Mouse (Mus musculus): ENCODE data around the gene Znhit1.
A peak's percentile ranks its signal among the peaks of the same experiment; 100 is the strongest.
"Not testable (repeated sequence)": the region's sequence is repeated elsewhere in the genome, so short reads cannot be mapped to it uniquely, and the experiment has no call there.

The Znhit1 gene

DNA sequence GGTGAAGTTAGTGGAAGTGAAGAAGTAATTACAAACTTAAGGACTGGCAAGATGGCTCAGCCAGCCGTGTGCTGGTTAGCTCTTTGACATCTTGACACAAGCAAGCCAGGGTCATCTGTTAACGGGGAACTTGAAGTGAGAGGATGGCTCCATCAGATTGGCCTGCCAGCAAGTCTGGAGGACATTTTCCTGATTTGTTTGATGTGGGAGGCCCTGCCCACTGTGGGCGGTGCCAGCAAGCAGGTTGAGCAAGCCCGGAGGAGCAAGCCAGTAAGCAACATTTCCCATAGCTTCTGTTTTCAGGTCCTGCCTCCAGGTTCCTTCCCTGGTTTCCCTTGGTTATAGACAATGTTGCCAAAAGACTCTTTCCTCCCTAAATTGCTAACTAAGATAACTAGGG, 32.2 kb downstream of the Znhit1 start:
- DNase-seq (ENCODE audit: extremely low spot score, low spot score) = no peak

GRCm38 (mm10) chr5:136953440-136953951, 34.3 kb downstream of the Znhit1 start:
- DNase-seq (ENCODE audit: extremely low spot score, low spot score) = no peak

DNA sequence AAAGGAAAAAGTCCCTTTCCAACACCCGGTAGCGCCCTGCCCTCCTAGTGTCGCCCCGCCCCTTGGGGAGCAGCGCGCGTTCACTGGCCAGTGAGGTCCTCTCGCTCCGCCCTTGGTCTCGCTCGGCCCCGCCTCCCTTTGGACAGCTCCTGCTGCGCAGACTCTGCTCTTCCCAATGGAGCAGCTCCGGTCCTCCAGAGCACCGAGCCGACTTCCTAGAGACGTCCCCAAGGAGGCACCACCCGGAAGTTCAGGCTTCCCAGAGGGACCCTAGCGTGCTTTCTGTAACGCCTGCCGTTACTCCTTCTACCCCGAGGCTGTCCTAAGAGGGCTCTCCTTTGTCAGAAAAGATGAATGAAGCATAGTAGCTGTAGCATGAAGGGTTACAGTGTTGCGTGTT, 34.8 kb downstream of the Znhit1 start, which contains the start of gene Fis1:
Gene Fis1, plus strand, starts transcription at position 261 of the 400 bp plus-strand sequence.
- DNase-seq (ENCODE audit: extremely low spot score, low spot score) = peak; percentile 96

GRCm38 (mm10) chr5:136952153-136952552, 35.7 kb downstream of the Znhit1 start:
- no peak for DNase-seq (ENCODE audit: extremely low spot score, low spot score)

DNA sequence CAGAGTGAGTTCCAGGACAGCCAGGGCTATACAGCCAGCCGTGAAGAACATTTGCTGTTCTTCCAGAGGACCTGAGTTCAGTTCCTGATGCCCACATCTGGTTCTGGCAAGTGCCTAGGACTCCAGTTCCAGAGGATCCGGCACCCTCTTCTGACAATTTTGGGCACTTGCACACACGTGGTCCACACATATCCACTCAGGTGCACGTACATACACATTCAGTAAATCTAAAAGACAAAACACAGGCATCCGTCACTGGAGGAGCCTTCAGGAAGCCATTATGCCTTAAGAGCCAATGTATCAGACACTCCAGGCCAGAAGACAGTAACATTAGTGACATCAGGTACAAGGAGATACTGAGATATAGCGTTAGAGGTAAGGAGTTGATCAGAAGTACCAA, 37.3 kb downstream of the Znhit1 start:
- no peak for DNase-seq (ENCODE audit: extremely low spot score, low spot score)

DNA sequence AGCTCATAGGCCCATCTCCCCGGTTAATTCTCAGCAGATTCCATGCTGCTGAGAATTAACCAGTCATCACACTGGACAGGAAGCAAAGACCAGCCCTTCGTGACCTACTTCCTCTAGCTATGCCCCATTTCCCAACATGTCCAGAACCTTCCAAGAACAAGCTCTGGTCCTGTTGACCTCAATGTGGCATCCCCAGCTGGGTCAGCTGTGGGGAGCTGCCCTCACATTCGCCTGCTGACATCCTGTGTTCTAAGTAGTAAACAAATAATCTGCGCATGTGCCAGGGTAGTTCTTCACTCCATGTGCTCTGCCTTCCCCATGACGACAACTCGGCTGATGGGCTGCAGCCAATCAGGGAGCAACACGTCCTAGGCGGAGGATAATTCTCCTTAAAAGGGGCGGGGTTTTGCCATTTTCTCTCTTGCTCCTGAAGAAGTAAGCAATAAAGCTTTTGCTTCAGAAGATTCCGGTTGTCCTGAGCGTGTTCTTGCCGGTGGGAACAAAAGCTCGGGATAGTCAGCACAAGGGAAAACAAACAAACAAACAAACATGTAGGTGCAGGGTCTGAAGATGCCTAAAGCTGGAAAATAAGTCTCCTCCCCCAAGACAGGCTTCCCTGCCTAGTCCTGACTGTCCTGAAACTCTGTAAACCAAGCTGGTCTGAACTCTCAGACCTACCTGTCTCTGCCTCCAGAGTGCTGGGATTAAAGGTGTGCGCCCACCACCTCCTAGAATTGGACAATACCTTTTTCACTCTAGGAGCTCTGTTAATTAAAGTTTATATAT, 38.1 kb downstream of the Znhit1 start:
- DNase-seq (ENCODE audit: extremely low spot score, low spot score) = not testable (repeated sequence)

DNA sequence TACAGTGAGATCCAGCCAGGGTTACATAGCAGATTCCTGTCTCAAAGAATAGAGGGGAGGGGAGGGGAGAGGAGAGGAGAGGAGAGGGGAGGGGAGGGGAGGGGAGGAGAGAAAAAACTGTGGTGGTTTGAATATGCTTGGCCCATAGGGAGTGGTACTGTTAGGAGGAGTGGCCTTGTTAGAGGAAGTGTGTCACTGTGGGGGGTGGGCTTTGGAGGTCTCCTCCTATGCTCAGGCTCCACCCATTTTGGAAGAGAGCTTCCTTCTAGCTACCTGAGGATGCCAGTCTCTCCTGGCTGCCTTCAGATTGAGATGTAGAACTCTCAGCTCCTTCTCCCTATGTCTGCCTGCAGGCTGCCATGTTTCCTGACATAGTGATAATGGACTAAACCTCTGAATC, 39.9 kb downstream of the Znhit1 start:
- DNase-seq (ENCODE audit: extremely low spot score, low spot score) = no peak

GRCm38 (mm10) chr5:136945084-136945483, 42.7 kb downstream of the Znhit1 start:
- DNase-seq (ENCODE audit: extremely low spot score, low spot score) = no peak

- DNase-seq (ENCODE audit: extremely low spot score, low spot score) = no peak
These were observed 44.4 kb downstream of the Znhit1 start for GRCm38 (mm10) chr5:136943382-136943781.

DNA sequence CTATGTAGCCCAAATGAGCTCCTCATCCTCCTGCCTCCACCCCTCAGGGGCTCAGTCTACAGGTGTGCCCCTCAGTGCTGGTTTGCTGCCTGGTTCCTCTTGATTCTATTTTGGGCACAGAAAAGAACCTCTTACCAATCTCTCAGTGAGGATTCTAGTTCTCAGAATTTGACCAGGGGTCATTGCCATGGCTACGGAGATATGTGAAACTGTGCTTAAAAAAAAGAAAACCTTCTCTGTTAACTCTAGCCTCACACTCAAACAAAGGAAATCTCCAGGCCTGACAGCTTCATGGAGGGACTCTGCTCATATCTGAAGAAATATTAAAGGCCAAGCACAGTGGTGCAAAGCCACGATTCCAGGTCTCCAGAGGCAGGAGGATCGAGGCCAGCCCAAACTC, 45.0 kb downstream of the Znhit1 start:
- no peak for DNase-seq (ENCODE audit: extremely low spot score, low spot score)

DNA sequence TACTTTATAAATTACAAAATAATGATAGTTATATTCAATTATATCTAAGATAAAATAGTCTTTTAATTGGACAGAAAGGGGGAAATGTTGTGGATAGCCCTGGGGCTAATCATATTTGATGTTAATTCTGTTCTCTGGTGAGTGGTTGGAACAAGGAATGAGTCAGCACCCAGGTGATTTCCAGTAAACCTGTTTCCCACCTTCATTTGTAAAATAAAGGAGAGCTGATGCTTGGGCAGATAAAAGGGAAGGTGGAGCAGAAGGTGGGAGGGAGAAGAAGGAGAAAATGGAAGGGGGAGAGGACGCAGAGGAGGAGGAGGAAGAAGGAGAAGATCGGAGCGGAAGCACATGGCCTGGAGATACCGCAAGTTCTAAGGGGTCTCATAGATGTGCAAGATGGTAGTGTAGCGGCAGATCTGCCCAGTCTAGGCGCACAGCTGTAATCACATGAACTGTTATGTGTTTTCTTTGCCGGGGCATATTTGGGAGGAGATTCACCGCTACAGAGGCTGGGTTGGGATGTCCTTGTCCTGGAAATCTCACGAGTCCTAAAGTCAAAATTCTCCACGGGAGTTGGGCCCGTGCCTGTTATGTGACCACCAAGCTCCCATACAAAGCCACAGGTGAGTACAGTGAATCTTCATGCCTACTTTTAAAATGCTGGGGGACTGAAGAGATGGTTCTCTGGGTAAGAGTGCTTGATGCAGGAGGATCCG, 46.8 kb downstream of the Znhit1 start:
- DNase-seq (ENCODE audit: extremely low spot score, low spot score) = no peak

GRCm38 (mm10) chr5:136940029-136940428, 47.8 kb downstream of the Znhit1 start:
- not testable (repeated sequence) for DNase-seq (ENCODE audit: extremely low spot score, low spot score)

DNA sequence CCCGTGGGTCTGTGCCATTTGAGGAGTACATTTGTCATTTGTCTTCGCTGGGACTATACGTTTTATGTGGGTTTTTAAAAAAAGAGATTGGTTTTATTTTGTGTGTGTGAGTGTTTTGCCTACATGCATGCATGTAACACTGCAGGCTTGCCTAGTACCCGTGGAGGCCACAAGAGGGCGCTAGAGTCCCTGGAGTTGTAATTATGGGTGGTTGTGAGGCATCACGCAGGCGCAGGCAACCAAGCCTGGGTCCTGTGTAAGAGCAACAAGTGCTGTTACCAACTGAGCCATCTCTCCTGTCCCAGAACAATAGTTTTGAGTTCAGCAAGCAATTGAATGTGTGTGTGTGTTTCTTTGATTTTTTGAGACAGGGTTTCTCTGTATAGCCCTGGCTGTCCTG, 48.5 kb downstream of the Znhit1 start:
- no peak for DNase-seq (ENCODE audit: extremely low spot score, low spot score)

DNA sequence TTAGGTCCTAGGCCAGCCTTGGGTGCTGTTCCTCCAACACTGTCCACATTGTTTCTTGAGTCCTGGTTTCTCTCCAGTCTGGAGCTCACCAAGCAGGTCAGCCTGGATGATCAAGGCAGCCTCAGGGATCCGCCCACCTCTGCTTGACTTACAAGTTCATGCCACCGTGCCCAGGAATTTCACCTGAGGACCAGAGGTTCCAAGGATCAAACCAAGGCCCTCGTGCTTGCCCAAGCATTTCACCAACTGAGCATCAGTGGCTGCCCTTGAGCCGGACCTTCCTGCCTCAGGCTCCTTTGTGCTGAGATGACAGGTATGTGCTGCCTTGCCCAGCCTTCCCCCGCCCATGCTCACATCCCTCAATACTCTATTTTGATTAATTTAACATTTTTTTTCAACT, 50.2 kb downstream of the Znhit1 start:
- no peak for DNase-seq (ENCODE audit: extremely low spot score, low spot score)

DNA sequence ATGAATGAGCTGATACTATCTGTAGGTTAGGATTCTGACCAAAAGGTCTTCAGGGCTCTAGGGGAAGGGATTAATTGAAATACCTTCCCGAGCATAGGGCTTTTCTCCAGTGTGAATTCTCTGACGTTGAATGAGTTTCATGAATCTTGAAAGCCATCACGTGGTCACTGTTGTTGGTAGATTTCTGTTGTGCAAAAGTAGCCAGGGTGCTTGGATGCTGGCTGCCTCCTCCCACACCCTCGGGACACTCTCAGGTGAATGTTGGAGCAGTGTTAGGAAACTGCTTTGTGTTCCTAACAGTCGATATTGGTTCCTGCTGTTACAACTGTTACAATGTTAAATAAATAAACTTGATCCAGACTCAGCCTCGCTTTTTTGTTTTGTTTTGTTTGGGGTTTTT, 51.1 kb downstream of the Znhit1 start:
- DNase-seq (ENCODE audit: extremely low spot score, low spot score) = no peak

- no peak for DNase-seq (ENCODE audit: extremely low spot score, low spot score)
These were observed 51.7 kb downstream of the Znhit1 start for GRCm38 (mm10) chr5:136935905-136936695.

DNA sequence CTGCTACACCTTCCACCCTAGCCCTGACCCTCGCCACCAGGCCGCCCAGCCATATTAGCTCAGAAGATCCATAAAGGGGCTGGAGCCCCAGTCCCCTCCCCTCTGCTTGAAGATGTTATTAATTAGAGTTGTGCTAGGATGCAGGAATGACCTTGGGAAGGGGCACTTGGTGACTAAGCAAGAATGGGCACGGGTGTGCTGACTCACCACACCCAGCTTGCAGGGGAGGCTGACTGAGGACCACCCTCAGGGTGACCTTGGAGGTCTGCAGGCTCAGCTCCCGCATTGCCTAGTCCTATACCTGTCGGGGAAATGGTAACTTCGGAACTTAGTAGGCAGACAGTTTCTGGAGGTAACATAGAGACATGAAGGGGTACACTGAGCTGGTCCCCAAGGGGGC, 53.9 kb downstream of the Znhit1 start:
- DNase-seq (ENCODE audit: extremely low spot score, low spot score) = no peak

- DNase-seq (ENCODE audit: extremely low spot score, low spot score) = no peak
These were observed 54.9 kb downstream of the Znhit1 start for GRCm38 (mm10) chr5:136932956-136933355.
